Mouse (Mus musculus): ENCODE measurements around the gene Zscan12. TPM values are rescaled to one million over a fixed set of nuclear protein-coding genes. Genes with fewer than 3 reads are reported as not detected.
A peak's percentile ranks its signal among the peaks of the same experiment; 100 is the strongest.

Gene Zscan12
- polyA plus RNA-seq, 1 experiment: 1.5 TPM

DNA sequence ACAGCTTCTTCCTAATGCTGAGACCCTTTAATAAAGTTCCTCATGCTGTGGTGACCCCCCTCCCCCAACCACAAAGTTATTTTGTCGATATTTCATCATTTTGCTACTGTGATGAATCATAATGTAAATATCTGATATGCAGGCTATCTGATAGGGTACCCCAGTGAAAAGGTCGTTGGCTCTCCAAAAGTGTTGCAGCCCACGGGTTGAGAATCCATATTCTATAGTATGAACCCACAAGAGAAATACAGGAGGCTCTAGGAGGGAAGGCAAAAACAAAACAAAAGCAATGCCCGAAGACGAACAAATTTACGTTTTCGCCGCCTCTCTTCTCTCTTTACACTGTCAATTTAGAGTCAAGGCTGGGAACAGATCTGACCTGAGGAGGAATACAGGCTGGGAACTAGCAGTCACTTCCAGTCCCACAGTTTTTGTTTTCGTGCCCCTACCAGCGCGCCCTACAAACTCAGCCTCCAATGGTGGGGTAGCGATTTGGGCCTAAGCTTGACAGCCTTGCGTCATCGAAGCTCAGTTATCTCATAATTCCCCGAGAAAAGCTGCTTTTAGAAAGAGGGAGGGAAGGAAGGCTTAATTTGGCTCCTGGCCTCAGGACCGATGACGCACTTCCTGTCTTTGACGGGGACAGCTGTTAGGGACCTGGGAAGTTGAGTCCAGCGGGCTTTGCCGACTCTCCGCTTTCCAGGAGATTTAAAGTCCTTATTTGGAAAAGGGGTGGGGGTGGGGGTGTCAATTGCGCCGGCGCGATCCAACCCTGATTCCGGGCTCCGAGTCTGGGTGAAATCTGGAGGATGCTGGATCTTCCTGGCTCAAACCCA lies 45.6 kb downstream of the Zscan12 start:
- DNase-seq: peak; percentile 36
- no peaks in the 10 kb centered on the region for H3K36me3 ChIP-seq (ENCODE audit: control insufficient read depth, insufficient read depth, low read length)
- no peaks in the 10 kb centered on the region for H3K27me3 ChIP-seq (ENCODE audit: control insufficient read depth, insufficient read depth, low read length)
- 6% methylated on average over 27 of the region's 27 CpGs for WGBS
- H3K4me3 ChIP-seq (ENCODE audit: control insufficient read depth, insufficient read depth, low read length): peak overlapping the region; percentile 50
- peaks cover 6% of the 10 kb centered on the region for H3K4me1 ChIP-seq (replicated peaks; ENCODE audit: control insufficient read depth, insufficient read depth, low read length)
- no peak overlapping the region for H3K27ac ChIP-seq (ENCODE audit: control insufficient read depth, insufficient read depth, low read length)
- TF ChIP-seq CTCF (IDR thresholded peaks at IDR 0.05; ENCODE audit: borderline replicate concordance, control insufficient read depth, extremely low read depth, insufficient read depth, low read length, poor library complexity) (no peak), POLR2A (IDR thresholded peaks at IDR 0.05; ENCODE audit: control insufficient read depth, extremely low read depth, insufficient read depth, low read length, poor library complexity) (no peak)

DNA sequence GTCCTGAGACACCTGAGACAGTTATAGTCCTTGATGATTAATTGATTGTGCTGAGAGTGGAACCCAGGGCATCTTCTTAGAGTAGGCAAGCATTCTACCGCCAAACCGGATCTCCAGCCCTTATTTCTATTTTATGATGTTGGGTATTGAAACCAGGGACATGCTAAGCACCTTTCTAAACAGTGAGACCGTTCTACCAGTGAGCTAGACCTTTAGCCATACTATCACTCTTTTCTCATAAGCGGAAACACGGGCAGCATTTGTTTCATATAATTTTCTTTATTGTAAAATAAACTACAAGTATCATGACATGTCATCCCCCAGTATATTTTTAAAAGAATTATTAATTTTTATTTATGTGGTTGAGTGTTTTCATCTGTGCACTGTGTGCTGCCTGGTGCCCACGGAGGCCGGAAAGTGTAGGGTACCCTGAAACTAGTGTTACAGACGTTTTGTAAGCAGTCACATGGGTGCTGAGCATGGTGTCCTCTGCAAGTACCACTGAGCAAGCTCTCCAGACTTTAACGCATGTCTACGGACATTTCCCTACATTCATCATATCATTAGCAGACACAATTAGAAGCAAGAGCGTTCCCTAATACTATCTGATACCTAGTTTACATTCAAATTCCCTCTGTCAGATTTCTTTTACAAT lies 46.3 kb downstream of the Zscan12 start:
- TF ChIP-seq CTCF (IDR thresholded peaks at IDR 0.05; ENCODE audit: borderline replicate concordance, control insufficient read depth, extremely low read depth, insufficient read depth, low read length, poor library complexity) (no peak), POLR2A (IDR thresholded peaks at IDR 0.05; ENCODE audit: control insufficient read depth, extremely low read depth, insufficient read depth, low read length, poor library complexity) (no peak)
- no peak overlapping the region for H3K27ac ChIP-seq (ENCODE audit: control insufficient read depth, insufficient read depth, low read length)
- peaks cover 6% of the 10 kb centered on the region for H3K4me1 ChIP-seq (replicated peaks; ENCODE audit: control insufficient read depth, insufficient read depth, low read length)

DNA sequence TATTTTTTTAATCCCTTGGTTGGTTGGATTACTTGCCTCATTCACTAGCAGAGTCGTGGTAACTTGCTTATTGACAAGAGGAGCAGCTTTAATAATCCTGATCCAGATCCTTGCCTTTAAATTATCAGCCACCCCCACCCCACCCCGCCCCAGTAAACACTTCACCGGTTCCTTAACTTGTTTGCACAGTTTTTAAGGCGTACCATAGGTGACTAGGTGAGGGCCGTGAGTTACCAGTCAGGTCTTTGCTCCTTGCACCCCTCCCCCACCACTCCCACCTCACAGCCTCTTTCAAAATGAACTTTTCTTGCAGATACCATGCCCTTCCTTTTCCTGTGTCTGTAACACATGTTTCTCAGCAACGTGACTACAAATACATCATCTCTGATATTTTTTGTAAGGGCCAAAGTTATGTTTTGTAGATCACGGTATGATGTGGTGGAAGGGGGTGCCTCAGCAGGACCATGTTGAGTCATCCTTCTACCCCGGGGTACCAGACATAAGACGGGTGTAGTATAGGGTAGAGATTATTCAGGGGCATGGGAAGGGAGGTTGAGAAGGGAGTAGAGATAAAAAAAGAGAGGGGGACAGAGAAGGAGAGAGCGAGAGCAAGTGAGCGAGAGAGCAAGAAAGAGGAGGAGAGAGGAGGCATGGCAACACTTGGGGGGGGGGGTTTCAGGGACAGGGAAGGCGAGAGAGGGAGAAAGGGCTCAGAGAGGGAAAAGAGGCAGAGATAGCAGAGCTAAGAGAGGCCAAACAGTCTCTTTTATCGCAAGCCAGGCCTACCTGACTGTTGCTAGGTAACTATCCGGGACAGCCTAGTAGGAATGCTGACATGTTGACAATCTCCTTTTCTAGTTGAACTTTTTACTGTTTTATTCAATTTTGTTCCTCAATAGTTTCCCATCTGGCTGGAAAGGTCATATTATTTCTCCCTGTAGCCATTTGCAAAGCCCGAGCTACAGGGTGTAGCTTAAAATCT lies 51.9 kb downstream of the Zscan12 start:
- WGBS: 85% methylated on average over 15 of the region's 15 CpGs
- no peak for DNase-seq
- Histone ChIP-seq H3K27me3 (ENCODE audit: control insufficient read depth, insufficient read depth, low read length) (no peaks in the 10 kb centered on the region), H3K27ac (ENCODE audit: control insufficient read depth, insufficient read depth, low read length) (no peak overlapping the region), H3K4me3 (ENCODE audit: control insufficient read depth, insufficient read depth, low read length) (no peak overlapping the region), H3K36me3 (ENCODE audit: control insufficient read depth, insufficient read depth, low read length) (no peaks in the 10 kb centered on the region), H3K4me1 (replicated peaks; ENCODE audit: control insufficient read depth, insufficient read depth, low read length) (no peaks in the 10 kb centered on the region)
- TF ChIP-seq CTCF (IDR thresholded peaks at IDR 0.05; ENCODE audit: borderline replicate concordance, control insufficient read depth, extremely low read depth, insufficient read depth, low read length, poor library complexity) (no peak), POLR2A (IDR thresholded peaks at IDR 0.05; ENCODE audit: control insufficient read depth, extremely low read depth, insufficient read depth, low read length, poor library complexity) (no peak)

More for the DNA sequence above, 46.3 kb downstream of the Zscan12 start:
- Histone ChIP-seq H3K4me3 (ENCODE audit: control insufficient read depth, insufficient read depth, low read length) (peak overlapping the region; percentile 50), H3K36me3 (ENCODE audit: control insufficient read depth, insufficient read depth, low read length) (no peaks in the 10 kb centered on the region), H3K27me3 (ENCODE audit: control insufficient read depth, insufficient read depth, low read length) (no peaks in the 10 kb centered on the region)
- WGBS: 72% methylated on average over 11 of the region's 11 CpGs
- DNase-seq: no peak

DNA sequence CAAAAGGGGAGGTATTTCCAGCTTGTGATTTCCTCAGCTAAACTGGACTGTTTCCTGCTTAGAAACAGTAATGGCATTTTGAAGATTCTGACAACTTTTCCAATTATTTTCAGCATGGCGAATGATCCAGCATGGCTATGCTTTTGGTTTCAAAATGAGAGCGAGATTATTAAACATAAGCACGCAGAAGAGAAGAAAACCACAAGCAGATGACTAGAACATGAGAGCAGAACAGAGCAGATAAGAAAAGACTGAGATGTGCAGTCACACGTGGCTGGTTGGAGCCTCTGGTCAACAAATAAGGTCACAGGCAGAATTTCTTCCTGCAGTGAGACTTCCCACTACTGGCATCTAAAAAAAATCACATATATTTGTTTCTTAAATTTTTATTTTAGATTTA lies 52.6 kb downstream of the Zscan12 start:
- TF ChIP-seq CTCF (IDR thresholded peaks at IDR 0.05; ENCODE audit: borderline replicate concordance, control insufficient read depth, extremely low read depth, insufficient read depth, low read length, poor library complexity): no peak
- TF ChIP-seq POLR2A (IDR thresholded peaks at IDR 0.05; ENCODE audit: control insufficient read depth, extremely low read depth, insufficient read depth, low read length, poor library complexity): no peak
- DNase-seq: no peak
- Histone ChIP-seq H3K27ac (ENCODE audit: control insufficient read depth, insufficient read depth, low read length) (no peak overlapping the region), H3K27me3 (ENCODE audit: control insufficient read depth, insufficient read depth, low read length) (no peaks in the 10 kb centered on the region), H3K4me3 (ENCODE audit: control insufficient read depth, insufficient read depth, low read length) (no peak overlapping the region), H3K36me3 (ENCODE audit: control insufficient read depth, insufficient read depth, low read length) (no peaks in the 10 kb centered on the region), H3K4me1 (replicated peaks; ENCODE audit: control insufficient read depth, insufficient read depth, low read length) (no peaks in the 10 kb centered on the region)
- WGBS: 68% methylated on average over 4 of the region's 4 CpGs

DNA sequence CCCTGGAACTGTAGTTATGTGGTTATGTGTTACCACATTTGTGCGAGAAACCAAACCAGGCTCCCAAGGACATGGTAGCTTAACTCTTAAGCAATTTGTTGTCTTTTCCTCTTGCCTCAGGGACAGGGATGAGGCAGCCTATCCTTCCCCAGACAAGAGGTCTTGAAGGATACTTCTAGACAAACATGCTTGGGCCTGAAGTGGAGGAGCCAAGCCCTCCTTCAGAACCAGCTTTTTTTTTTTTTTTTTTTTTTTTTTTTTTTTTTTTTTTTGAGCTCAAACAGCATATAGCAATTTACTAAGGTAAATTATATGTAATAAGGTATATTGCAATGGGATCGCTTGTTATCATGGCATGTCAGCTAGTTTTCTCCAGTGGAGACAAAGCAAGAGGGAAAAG lies 53.1 kb downstream of the Zscan12 start:
- H3K4me1 ChIP-seq (replicated peaks; ENCODE audit: control insufficient read depth, insufficient read depth, low read length): no peaks in the 10 kb centered on the region
- TF ChIP-seq POLR2A (IDR thresholded peaks at IDR 0.05; ENCODE audit: control insufficient read depth, extremely low read depth, insufficient read depth, low read length, poor library complexity): no peak

More for the DNA sequence above, 53.1 kb downstream of the Zscan12 start:
- H3K27ac ChIP-seq (ENCODE audit: control insufficient read depth, insufficient read depth, low read length): no peak overlapping the region
- no peaks in the 10 kb centered on the region for H3K27me3 ChIP-seq (ENCODE audit: control insufficient read depth, insufficient read depth, low read length)
- 71% methylated on average over 2 of the region's 2 CpGs for WGBS
- DNase-seq: no peak
- no peak overlapping the region for H3K4me3 ChIP-seq (ENCODE audit: control insufficient read depth, insufficient read depth, low read length)
- no peaks in the 10 kb centered on the region for H3K36me3 ChIP-seq (ENCODE audit: control insufficient read depth, insufficient read depth, low read length)

Data from thymus, adult 2 months (tissue).